8 mouse cellular contexts compared by ENCODE assay signal in the genomic region with DNA sequence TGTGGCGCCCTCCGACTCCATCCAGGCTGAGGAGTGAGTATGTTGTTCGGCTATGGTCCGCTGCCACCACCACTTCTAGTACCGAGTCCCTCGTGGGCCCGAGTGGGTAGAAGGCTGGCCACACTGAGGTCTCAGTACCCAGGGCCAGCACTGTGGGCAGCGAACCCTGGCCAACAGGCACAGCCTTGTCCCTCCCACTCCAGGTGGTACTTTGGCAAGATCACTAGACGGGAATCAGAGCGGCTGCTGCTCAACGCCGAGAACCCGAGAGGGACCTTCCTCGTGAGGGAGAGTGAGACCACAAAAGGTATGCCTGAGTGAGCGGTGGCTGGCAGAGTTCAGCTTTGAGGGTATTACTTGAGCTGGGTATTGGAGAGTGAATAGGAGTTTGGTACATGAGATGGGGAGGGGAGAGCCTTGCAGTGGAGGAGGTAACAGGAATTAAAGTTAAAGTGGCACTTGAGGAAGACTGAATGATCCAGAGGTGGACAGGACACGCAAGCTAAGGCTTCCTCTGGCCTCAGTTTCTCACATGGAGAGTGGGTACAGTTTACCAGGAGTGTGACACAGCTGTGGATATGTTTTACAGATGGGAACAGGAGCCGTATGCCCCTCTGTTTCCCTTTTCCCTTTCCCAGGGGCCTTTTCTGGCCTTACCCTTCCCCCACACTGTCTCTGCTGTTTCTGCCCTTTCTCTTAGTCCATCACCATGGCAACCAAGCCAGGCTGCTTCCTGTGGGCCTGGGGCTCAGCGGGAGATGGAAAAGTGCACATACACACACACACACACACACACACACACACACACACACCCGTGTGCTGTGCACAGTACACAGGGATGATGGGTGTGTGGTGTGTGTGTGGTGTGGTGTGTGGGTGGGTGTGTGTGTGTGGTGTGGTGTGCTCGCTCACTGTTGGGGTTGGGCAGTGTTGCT. TPM values are rescaled to one million over a fixed set of nuclear protein-coding genes. Genes with fewer than 3 reads are reported as not detected.
DNase-seq lines count a peak whose midpoint lies in the region; ATAC-seq and TF ChIP-seq lines count a peak whose summit lies in the region.

No protein-coding gene starts in this region.

- no peak overlapping the region for H3K9ac ChIP-seq in kidney, postnatal 0 days (ENCODE audit: low read depth, low read length)
- no peak overlapping the region for H3K9ac ChIP-seq in hindbrain, embryonic 15.5 days

- no peak overlapping the region for H3K4me3 ChIP-seq in kidney, postnatal 0 days (replicated peaks; ENCODE audit: low read depth, low read length)
- H3K4me3 ChIP-seq in hindbrain, embryonic 15.5 days: no peak overlapping the region

- H3K9me3 ChIP-seq in kidney, postnatal 0 days (replicated peaks; ENCODE audit: low read length): no peaks in the 10 kb centered on the region
- H3K9me3 ChIP-seq in hindbrain, embryonic 15.5 days: no peaks in the 10 kb centered on the region

- H3K4me1 ChIP-seq in kidney, postnatal 0 days (replicated peaks; ENCODE audit: insufficient read depth, low read length): peaks cover 33% of the 10 kb centered on the region
- peaks cover 63% of the 10 kb centered on the region for H3K4me1 ChIP-seq in hindbrain, embryonic 15.5 days (replicated peaks)

- peak; percentile 49 for DNase-seq in kidney, postnatal 0 days (ENCODE audit: low spot score)
- DNase-seq in kidney, adult 8-10 months: no peak
- peak; percentile 96 for DNase-seq in embryo, embryonic 10.5 days (ENCODE audit: low spot score)
- DNase-seq in neural tube, embryonic 10.5 days (ENCODE audit: extremely low spot score, low spot score): peak; percentile 85
- DNase-seq in urinary bladder, adult 18-20 months (ENCODE audit: low spot score in 2 of 2): no peak
- no peak for DNase-seq in gastrocnemius, postnatal 25 days
- no peak for DNase-seq in frontal cortex, postnatal 25 days (ENCODE audit: low spot score in 2 of 2)

- peaks cover 19% of the 10 kb centered on the region; the same call in 1 of the 2 replicates for H3K36me3 ChIP-seq in kidney, postnatal 0 days (ENCODE audit: insufficient read depth, low read length)
- H3K36me3 ChIP-seq in hindbrain, embryonic 15.5 days: peaks cover 10% of the 10 kb centered on the region

- WGBS in kidney, postnatal 0 days: 40% methylated on average over 20 of the region's 20 CpGs
- WGBS in hindbrain, embryonic 15.5 days: 28% methylated on average over 20 of the region's 20 CpGs

- H3K27ac ChIP-seq in kidney, postnatal 0 days: peak overlapping the region; percentile 70; the same call in 1 of the 2 replicates
- H3K27ac ChIP-seq in hindbrain, embryonic 15.5 days (replicated peaks): peak overlapping the region; percentile 98

- no peaks in the 10 kb centered on the region for H3K27me3 ChIP-seq in kidney, postnatal 0 days (ENCODE audit: insufficient read depth, low read length)
- no peaks in the 10 kb centered on the region for H3K27me3 ChIP-seq in hindbrain, embryonic 15.5 days

- no peak overlapping the region for H3K4me2 ChIP-seq in kidney, postnatal 0 days (ENCODE audit: low read length)
- no peak overlapping the region for H3K4me2 ChIP-seq in hindbrain, embryonic 15.5 days

- TF ChIP-seq CTCF in kidney, postnatal 0 days (IDR thresholded peaks at IDR 0.05; ENCODE audit: low read depth): no peak

- no peak for ATAC-seq in kidney, postnatal 0 days (replicated peaks; ENCODE audit: low FRiP score, low read depth)
- no peak for ATAC-seq in hindbrain, embryonic 15.5 days (ENCODE audit: low FRiP score, low read depth)

RNA-seq across cellular contexts. Expression of a gene that starts 44.8 kb away (rescaled TPM):
- polyA plus RNA-seq in kidney, postnatal 0 days (2015; fragmentation: Nextera tagmentation; extraction: Ambion mirVana): 14.0 TPM in 2 replicates
- polyA plus RNA-seq in hindbrain, embryonic 15.5 days (2015; fragmentation: Nextera tagmentation; extraction: Ambion mirVana): 34.4 and 38.4 TPM in 2 replicates
- total RNA-seq in gastrocnemius, postnatal 25 days (2021): 1 to 10 TPM; 3.1 to 3.6 TPM

Comparison
In these comparisons a context has a peak if more than half of its experiments do, and no peak if none do; other contexts are left out.
1. DNase-seq: peak in kidney, postnatal 0 days (single experiment), embryo, embryonic 10.5 days (single experiment) and neural tube, embryonic 10.5 days (single experiment); none in kidney, adult 8-10 months (0 of 2), urinary bladder, adult 18-20 months (0 of 2), gastrocnemius, postnatal 25 days (single experiment) and frontal cortex, postnatal 25 days (0 of 2).